Mouse (Mus musculus) liver, embryonic 12.5 days (tissue): ENCODE measurements around the gene Macrod2. TPM values are rescaled to one million over a fixed set of nuclear protein-coding genes. Genes with fewer than 3 reads are reported as not detected.

Source experiments
- ATAC-seq: fragments of 200-750 bp; cut with Nextera tagmentation; 2 replicates; pipeline ENCODE4 v1.8.0; 2017; ENCODE audit warnings: moderate number of reproducible peaks, mild to moderate bottlenecking, moderate library complexity
- H3K27ac ChIP-seq: fragments of 300-500 bp; sonication (generic); 2 replicates; pipeline ENCODE4 v1.5.1; 2016; ENCODE audit warnings: mild to moderate bottlenecking
- H3K27me3 ChIP-seq: fragments of 300-500 bp; sonication (generic); replicated peaks from 2 replicates; pipeline ENCODE4 v1.6.1; 2016; ENCODE audit warnings: mild to moderate bottlenecking, moderate library complexity
- H3K36me3 ChIP-seq: fragments of 300-500 bp; sonication (generic); 2 replicates; pipeline ENCODE4 v1.6.1; 2016; ENCODE audit warnings: mild to moderate bottlenecking, moderate library complexity
- H3K4me1 ChIP-seq: fragments of 300-500 bp; sonication (generic); 2 replicates; pipeline ENCODE4 v1.6.1; 2016
- H3K4me2 ChIP-seq: fragments of 300-500 bp; sonication (generic); 2 replicates; pipeline ENCODE4 v1.6.1; 2016; ENCODE audit warnings: mild to moderate bottlenecking, moderate library complexity
- H3K4me3 ChIP-seq: fragments of 300-500 bp; sonication (generic); 2 replicates; pipeline ENCODE4 v1.5.1; 2016; ENCODE audit warnings: mild to moderate bottlenecking, moderate library complexity
- H3K9ac ChIP-seq: fragments of 300-500 bp; sonication (generic); 2 replicates; pipeline ENCODE4 v1.6.1; 2016; ENCODE audit warnings: mild to moderate bottlenecking, moderate library complexity
- H3K9me3 ChIP-seq: fragments of 300-500 bp; sonication (generic); replicated peaks from 2 replicates; pipeline ENCODE4 v1.6.1; 2016; ENCODE audit warnings: mild to moderate bottlenecking, moderate library complexity
- WGBS: fragments of 180-500 bp; shearing (Covaris S2); methylation state at CpG from one replicate; pipeline ENCODE4 v1.1.7; 2016; ENCODE audit not compliant: insufficient replicate concordance; 5-methylcytosine and 5-hydroxymethylcytosine counted together
- polyA plus RNA-seq: library from polyadenylated mRNA; unstranded; fragments of >200 nt; fragmentation: Nextera tagmentation; extraction: Ambion mirVana; gene quantifications from 2 replicates; pipeline ENCODE4 v1.2.1, GENCODE M21; 2016

Macrod2 gene
- polyA plus RNA-seq, 1 experiment from 2014 or later = 11.3 TPM

DNA sequence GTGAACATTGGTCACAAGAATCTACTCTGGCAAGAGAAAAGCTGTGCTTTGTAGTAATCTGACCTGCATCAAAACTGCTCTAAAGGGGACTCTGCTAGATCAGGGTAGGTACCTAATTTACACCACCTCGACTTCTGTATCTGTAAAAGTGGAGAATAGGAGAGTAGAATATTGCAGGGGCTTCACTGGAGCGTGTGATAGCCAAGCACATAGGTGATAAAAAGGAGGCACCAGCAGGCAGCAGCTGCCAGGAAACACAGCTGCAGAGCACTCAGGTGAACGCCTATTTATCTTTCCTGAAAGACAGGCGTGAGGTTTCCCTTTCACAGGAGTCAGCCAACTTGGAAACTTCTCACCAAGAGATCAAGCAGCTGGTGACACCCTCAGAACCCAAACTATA is 1855.3 kb downstream of the Macrod2 start:
- no peaks in the 10 kb centered on the region for H3K4me1 ChIP-seq

DNA sequence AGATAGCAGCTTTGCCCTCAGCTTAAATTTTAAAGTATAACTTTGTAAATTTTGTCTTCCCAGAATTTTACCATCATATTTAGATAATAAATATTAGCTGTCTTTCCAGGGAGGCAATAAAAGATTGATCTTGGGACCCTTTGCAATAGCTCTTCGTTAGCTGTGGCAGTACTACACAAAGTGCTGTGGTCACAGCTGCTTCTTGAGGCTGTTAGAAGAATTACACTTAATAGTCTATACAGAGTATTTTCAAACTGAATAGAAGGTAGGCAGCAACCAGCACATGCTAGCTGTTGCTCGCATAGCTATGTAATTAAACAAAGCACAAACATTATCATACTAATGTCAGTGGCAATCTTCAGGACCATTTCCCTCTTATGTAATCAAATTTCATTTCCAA is 1856.4 kb downstream of the Macrod2 start:
- no peak for ATAC-seq
- no peaks in the 10 kb centered on the region for H3K27me3 ChIP-seq
- H3K4me2 ChIP-seq = no peak overlapping the region
- WGBS = 60% methylated on average over 2 of the region's 2 CpGs
- no peak overlapping the region for H3K27ac ChIP-seq
- H3K4me1 ChIP-seq = no peaks in the 10 kb centered on the region
- no peak overlapping the region for H3K4me3 ChIP-seq
- H3K9me3 ChIP-seq = no peaks in the 10 kb centered on the region
- no peaks in the 10 kb centered on the region for H3K36me3 ChIP-seq
- H3K9ac ChIP-seq = no peak overlapping the region

More for the DNA sequence above, 1855.3 kb downstream of the Macrod2 start:
- Histone ChIP-seq H3K36me3 (no peaks in the 10 kb centered on the region), H3K27me3 (no peaks in the 10 kb centered on the region), H3K9me3 (no peaks in the 10 kb centered on the region), H3K9ac (no peak overlapping the region), H3K4me2 (no peak overlapping the region), H3K4me3 (no peak overlapping the region), H3K27ac (no peak overlapping the region)
- WGBS = 38% methylated on average over 4 of the region's 4 CpGs
- ATAC-seq = no peak

DNA sequence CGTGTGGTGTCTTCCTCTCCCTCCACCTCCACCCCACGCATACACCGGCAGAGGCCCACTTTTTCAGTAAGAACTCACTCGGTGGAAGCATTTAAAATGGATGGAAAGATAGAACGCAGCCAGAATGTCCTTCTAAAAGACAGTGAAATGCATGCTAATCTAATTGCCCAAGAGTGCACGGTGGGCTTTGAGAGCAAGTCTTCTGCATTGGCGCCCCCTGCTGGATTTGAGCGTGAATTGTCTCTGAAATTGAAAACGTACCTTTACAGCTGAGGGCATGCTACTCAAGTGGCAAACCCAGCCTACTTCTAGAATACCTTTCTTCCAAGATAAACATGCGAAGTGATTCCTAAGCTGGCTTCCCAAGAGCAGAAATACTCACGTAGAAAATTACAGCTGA is 1858.8 kb downstream of the Macrod2 start:
- no peak for ATAC-seq
- H3K4me1 ChIP-seq = no peaks in the 10 kb centered on the region

DNA sequence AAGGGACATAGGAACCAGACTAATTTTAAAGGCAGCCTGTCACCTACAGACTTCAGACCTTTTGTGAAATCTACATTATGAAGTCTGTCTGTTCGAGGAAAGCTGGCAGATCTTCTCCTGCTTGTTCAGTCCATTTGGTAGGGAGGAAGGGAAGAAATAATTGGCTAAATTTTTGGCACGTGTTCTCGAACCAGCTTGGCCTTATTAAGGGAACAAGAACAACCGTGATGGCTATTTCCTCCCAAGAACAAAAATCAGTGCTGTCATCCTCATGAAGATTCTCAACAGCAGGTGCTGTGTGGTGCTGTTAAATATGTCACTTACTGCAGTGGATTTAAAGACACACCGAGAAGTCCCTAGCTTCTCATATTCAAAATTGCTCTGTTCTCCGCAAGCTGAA is 1859.5 kb downstream of the Macrod2 start:
- Histone ChIP-seq H3K27me3 (no peaks in the 10 kb centered on the region), H3K27ac (no peak overlapping the region), H3K4me3 (no peak overlapping the region), H3K4me1 (no peaks in the 10 kb centered on the region), H3K9me3 (no peaks in the 10 kb centered on the region), H3K4me2 (no peak overlapping the region), H3K36me3 (no peaks in the 10 kb centered on the region), H3K9ac (no peak overlapping the region)
- ATAC-seq = no peak
- WGBS = 72% methylated on average over 6 of the region's 6 CpGs

More for the DNA sequence above, 1858.8 kb downstream of the Macrod2 start:
- 21% methylated on average over 11 of the region's 11 CpGs for WGBS
- Histone ChIP-seq H3K36me3 (no peaks in the 10 kb centered on the region), H3K27ac (no peak overlapping the region), H3K9ac (no peak overlapping the region), H3K4me3 (no peak overlapping the region), H3K27me3 (no peaks in the 10 kb centered on the region), H3K9me3 (no peaks in the 10 kb centered on the region), H3K4me2 (no peak overlapping the region)

DNA sequence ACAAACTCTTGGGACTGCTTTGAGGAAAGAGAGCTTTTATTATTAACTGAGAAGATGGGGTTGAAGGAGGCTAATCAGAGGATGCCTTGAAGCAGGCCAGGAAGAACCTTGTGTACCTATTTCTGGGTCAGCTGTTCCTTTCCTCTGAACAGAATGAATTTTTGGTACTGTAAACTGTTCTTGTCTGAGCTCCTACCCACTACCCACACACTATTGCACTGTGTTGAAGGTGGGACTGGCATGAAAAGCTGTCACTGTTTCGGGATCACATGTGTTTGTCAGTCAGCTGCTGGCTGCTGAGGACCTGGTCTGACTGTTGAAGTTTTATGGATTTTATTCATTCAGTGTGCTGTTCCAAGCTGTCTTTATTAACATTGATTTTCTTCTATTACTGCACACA is 1862.4 kb downstream of the Macrod2 start:
- no peaks in the 10 kb centered on the region for H3K36me3 ChIP-seq
- WGBS = 57% methylated on average over 1 of the region's 1 CpGs
- no peak overlapping the region for H3K27ac ChIP-seq
- no peak for ATAC-seq
- no peaks in the 10 kb centered on the region for H3K9me3 ChIP-seq
- no peaks in the 10 kb centered on the region for H3K27me3 ChIP-seq
- no peak overlapping the region for H3K9ac ChIP-seq
- no peak overlapping the region for H3K4me2 ChIP-seq
- H3K4me3 ChIP-seq = no peak overlapping the region
- no peaks in the 10 kb centered on the region for H3K4me1 ChIP-seq

DNA sequence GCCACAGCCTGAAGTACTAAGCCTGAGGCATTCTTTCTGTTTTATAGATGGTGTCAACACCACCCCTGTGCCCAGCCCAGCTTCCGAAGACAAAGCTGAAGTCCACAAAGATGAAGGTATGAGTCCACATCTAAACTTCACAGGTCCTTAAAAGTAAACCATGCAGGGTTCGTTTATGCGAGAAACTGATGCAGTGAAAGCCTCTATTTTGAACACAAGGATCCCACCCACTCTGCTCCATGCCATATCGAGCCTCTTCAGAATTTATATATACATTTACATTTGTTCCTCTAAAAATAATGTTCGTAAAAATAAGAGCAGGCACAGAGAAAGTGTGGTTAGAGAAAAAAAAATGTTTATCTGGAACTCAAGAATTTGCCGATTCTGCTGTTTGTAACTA is 1865.9 kb downstream of the Macrod2 start:
- WGBS = 68% methylated on average over 6 of the region's 6 CpGs
- ATAC-seq = no peak
- Histone ChIP-seq H3K4me1 (no peaks in the 10 kb centered on the region), H3K9me3 (no peaks in the 10 kb centered on the region), H3K27me3 (no peaks in the 10 kb centered on the region), H3K4me3 (no peak overlapping the region), H3K36me3 (no peaks in the 10 kb centered on the region), H3K27ac (no peak overlapping the region), H3K9ac (no peak overlapping the region), H3K4me2 (no peak overlapping the region)

DNA sequence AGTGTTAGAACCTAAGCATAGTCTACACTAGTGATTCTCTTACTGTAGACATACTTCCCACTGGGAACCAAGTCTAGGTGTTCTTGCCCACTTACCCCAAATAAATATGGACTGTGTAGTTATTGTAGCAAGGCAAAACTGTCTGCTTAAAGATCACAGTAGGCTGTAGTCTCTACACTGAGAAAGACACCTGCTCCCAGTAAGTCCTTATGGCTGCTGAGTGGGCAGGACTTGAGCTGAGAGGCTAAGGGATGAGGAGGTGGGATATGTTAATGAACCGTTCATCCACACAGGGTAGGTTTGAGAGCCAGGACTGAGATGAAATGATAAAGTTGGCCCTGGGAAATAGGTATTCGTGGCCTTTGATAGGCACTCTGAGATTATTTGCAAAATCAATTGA is 1869.6 kb downstream of the Macrod2 start:
- 66% methylated on average over 2 of the region's 2 CpGs for WGBS
- no peak overlapping the region for H3K4me3 ChIP-seq

DNA sequence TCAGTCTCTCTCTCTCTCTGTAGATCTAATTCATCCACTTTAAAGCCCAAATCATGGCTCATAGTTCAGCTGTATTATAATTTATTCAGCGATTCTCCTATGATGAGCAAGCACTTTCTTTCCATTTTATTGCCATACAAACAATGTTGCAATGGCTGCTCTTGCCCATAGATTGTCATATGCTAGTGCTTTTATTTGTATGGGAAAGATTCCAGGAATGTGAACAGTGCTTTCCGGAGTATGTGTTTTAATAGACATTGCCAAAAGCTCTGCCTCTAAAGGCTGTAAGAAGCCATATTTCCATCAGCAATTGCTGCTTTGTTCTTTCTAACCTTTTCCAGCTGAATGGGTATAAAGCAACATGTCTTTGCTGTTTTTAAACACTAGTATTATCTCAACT is 1872.7 kb downstream of the Macrod2 start:
- Histone ChIP-seq H3K9me3 (no peaks in the 10 kb centered on the region), H3K9ac (no peak overlapping the region), H3K4me2 (no peak overlapping the region), H3K27me3 (no peaks in the 10 kb centered on the region), H3K4me1 (no peaks in the 10 kb centered on the region), H3K27ac (no peak overlapping the region), H3K4me3 (no peak overlapping the region), H3K36me3 (no peaks in the 10 kb centered on the region)
- 77% methylated on average over 2 of the region's 2 CpGs for WGBS
- no peak for ATAC-seq

More for the DNA sequence above, 1869.6 kb downstream of the Macrod2 start:
- Histone ChIP-seq H3K27ac (no peak overlapping the region), H3K9ac (no peak overlapping the region), H3K4me2 (no peak overlapping the region), H3K4me1 (no peaks in the 10 kb centered on the region), H3K9me3 (no peaks in the 10 kb centered on the region), H3K27me3 (no peaks in the 10 kb centered on the region), H3K36me3 (no peaks in the 10 kb centered on the region)
- ATAC-seq = no peak

DNA sequence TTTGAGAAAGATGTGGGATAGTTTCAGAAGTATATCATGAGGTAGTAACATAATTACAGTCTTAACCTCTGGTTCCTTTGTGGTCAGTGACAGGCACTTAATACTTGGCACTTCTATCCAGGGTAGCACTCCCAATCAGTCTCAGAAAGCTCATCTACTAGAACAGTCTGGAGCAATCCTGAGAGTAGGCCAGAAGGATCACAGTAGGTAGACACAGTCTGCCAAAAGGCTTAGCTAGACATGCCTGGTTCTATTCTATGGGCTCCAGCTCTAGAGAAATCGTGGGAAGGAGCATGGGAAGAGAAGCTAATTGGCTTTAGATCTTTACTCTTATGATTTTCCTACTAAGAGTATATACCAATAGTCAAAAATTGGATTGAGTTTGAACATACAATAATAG is 1891.7 kb downstream of the Macrod2 start:
- no peaks in the 10 kb centered on the region for H3K9me3 ChIP-seq
- no peaks in the 10 kb centered on the region for H3K36me3 ChIP-seq
- no peak for ATAC-seq
- H3K4me2 ChIP-seq = no peak overlapping the region
- H3K4me1 ChIP-seq = no peaks in the 10 kb centered on the region
- 16% methylated on average over 1 of the region's 1 CpGs for WGBS
- no peak overlapping the region for H3K9ac ChIP-seq
- no peak overlapping the region for H3K4me3 ChIP-seq
- no peak overlapping the region for H3K27ac ChIP-seq
- H3K27me3 ChIP-seq = no peaks in the 10 kb centered on the region

DNA sequence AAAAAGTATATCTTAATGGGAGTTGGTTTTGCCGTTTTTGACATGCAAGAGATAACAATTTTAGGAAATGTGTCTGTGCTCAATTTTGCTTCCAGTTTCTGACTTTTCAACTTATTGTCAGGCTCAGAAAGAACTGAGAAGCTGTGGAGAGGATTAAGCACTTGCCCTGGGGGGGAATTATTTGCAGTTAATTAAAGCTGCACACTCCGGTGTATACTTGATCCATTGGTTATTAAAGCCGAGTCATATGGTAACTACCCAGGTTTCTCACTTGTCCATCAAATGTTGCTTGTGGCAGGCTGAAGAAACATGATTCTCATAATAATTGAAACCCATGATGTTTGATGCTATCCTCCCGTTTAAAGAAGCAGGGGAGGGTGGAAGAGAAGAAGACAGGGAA is 1899.7 kb downstream of the Macrod2 start:
- ATAC-seq = no peak
- WGBS = 64% methylated on average over 4 of the region's 4 CpGs
- H3K9ac ChIP-seq = no peak overlapping the region

DNA sequence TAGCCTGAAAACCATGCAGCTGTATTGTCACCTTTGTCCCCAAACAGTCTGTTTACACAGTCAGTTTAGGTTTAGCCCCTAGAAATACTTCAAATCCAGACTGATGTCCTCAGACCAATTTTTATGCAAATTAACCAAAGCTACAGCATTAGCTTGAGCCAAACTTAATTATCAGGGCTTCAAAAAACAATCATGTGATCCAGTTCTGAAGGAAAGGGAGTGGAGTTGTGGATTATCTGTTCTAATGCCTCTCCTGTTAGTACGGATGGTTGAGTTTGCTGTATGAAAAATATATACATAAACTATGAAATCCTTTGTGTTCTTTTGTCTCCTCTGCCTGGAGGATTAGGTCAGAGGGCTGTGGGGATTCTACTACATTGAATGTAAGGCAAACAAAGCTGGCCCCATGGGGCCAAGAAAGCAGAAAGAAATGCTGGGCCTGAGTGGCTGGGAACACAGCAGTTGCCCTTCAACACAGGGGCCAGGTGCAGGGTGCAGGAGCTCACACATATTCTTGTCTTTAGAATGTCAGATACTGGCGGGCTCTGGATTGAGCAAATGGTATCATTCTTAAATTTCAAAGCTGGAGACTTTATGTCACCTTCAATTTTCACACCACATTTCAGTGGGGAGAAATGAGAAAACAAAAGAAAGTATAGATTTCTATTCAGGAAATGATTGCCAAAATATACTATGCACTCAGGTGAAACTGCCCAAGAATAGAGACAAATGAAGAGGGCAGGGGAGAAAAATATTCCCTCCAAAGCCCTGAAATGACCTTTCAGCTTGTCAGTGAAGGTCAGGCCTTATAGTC is 1908.2 kb downstream of the Macrod2 start:
- no peaks in the 10 kb centered on the region for H3K4me1 ChIP-seq
- WGBS = 41% methylated on average over 2 of the region's 2 CpGs
- no peak for ATAC-seq
- no peak overlapping the region for H3K27ac ChIP-seq
- H3K4me2 ChIP-seq = no peak overlapping the region
- no peaks in the 10 kb centered on the region for H3K27me3 ChIP-seq
- H3K9me3 ChIP-seq = no peaks in the 10 kb centered on the region
- no peak overlapping the region for H3K9ac ChIP-seq
- no peaks in the 10 kb centered on the region for H3K36me3 ChIP-seq
- no peak overlapping the region for H3K4me3 ChIP-seq

More for the DNA sequence above, 1899.7 kb downstream of the Macrod2 start:
- no peak overlapping the region for H3K4me3 ChIP-seq
- H3K27me3 ChIP-seq = no peaks in the 10 kb centered on the region
- no peaks in the 10 kb centered on the region for H3K4me1 ChIP-seq
- H3K9me3 ChIP-seq = no peaks in the 10 kb centered on the region
- H3K4me2 ChIP-seq = no peak overlapping the region
- H3K27ac ChIP-seq = no peak overlapping the region
- H3K36me3 ChIP-seq = no peaks in the 10 kb centered on the region

DNA sequence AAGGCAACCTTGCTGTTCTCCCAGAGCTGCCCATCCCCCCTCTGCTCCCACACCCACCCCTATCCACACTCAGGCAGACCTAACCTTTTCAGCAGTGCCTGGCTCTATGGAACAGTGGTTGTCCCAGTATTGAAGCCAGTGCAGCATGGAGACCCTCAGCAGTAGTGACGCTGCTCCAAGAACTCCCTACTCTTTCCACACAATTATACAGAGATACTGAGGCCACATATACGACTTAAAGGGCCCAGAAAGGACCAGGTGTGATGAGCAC is 1908.7 kb downstream of the Macrod2 start:
- no peaks in the 10 kb centered on the region for H3K9me3 ChIP-seq
- H3K4me3 ChIP-seq = no peak overlapping the region
- H3K27me3 ChIP-seq = no peaks in the 10 kb centered on the region
- WGBS = 53% methylated on average over 2 of the region's 2 CpGs
- H3K27ac ChIP-seq = no peak overlapping the region
- ATAC-seq = no peak
- H3K4me2 ChIP-seq = no peak overlapping the region
- no peak overlapping the region for H3K9ac ChIP-seq
- H3K4me1 ChIP-seq = no peaks in the 10 kb centered on the region
- H3K36me3 ChIP-seq = no peaks in the 10 kb centered on the region

DNA sequence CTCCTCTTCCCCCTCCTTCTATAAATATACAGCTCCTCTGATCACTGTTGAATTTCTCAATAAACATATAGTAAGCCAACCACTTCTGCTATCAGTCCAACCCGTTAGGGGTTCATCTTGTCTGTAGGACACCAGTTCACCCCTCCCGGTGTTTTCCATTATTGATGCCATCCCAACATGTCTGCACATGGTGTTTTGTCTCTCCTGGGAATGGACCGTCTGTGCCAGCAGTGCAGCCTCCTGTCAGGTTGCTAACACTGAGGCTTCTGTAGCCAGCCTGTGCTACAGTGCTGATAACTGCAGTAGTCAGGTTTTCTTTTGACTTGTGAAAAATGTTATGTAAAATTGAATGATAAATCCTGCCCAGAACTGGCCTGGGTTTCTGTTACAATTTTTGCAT is 1928.0 kb downstream of the Macrod2 start:
- 74% methylated on average over 3 of the region's 3 CpGs for WGBS
- H3K4me3 ChIP-seq = no peak overlapping the region
- H3K9ac ChIP-seq = no peak overlapping the region
- H3K9me3 ChIP-seq = no peaks in the 10 kb centered on the region
- H3K27ac ChIP-seq = no peak overlapping the region
- ATAC-seq = no peak
- no peaks in the 10 kb centered on the region for H3K4me1 ChIP-seq
- no peak overlapping the region for H3K4me2 ChIP-seq
- H3K36me3 ChIP-seq = no peaks in the 10 kb centered on the region
- H3K27me3 ChIP-seq = no peaks in the 10 kb centered on the region
